9 mouse cellular contexts compared by ENCODE assay signal in genomic region chr12:27357076-27357637, GRCm38 (mm10). TPM values are rescaled to one million over a fixed set of nuclear protein-coding genes. Genes with fewer than 3 reads are reported as not detected.
DNase-seq lines count a peak whose midpoint lies in the region; ATAC-seq and TF ChIP-seq lines count a peak whose summit lies in the region.
"Had no signal": no experiment of that assay in that cellular context is flagged by ENCODE, and none has a peak within 500 bp of the region (broad histone marks: within the 10 kb centered on the region; RNA-seq: fewer than 3 reads in every experiment).

No protein-coding gene starts in this region.

- no peak overlapping the region for H3K27ac ChIP-seq in lung, embryonic 16.5 days (ENCODE audit: low read length)
- peak overlapping the region; percentile 66 for H3K27ac ChIP-seq in forebrain, embryonic 10.5 days
- H3K27ac ChIP-seq in hindbrain, embryonic 14.5 days = peak overlapping the region; percentile 54
- no peak overlapping the region for H3K27ac ChIP-seq in limb, embryonic 14.5 days (replicated peaks; ENCODE audit: low read depth, low read length)

- WGBS in lung, embryonic 16.5 days = 24% methylated on average over 12 of the region's 12 CpGs
- WGBS in forebrain, embryonic 10.5 days = 26% methylated on average over 12 of the region's 12 CpGs
- WGBS in hindbrain, embryonic 14.5 days = 11% methylated on average over 12 of the region's 12 CpGs
- 12% methylated on average over 12 of the region's 12 CpGs for whole genome bisulfite sequencing in limb, embryonic 14.5 days

- H3K36me3 ChIP-seq in lung, embryonic 16.5 days (ENCODE audit: control insufficient read depth, insufficient read depth, low read length) = no peaks in the 10 kb centered on the region
- H3K36me3 ChIP-seq in forebrain, embryonic 10.5 days (replicated peaks) = no peaks in the 10 kb centered on the region
- no peaks in the 10 kb centered on the region for H3K36me3 ChIP-seq in hindbrain, embryonic 14.5 days (replicated peaks; ENCODE audit: control insufficient read depth, insufficient read depth)
- no peaks in the 10 kb centered on the region for H3K36me3 ChIP-seq in limb, embryonic 14.5 days (ENCODE audit: control insufficient read depth, insufficient read depth, low read length)

- ATAC-seq in lung, embryonic 16.5 days (ENCODE audit: low read depth) = peak; percentile 51
- ATAC-seq in hindbrain, embryonic 14.5 days (ENCODE audit: low FRiP score) = peak; percentile 74
- ATAC-seq in limb, embryonic 14.5 days (ENCODE audit: low FRiP score, low read depth) = no peak

- TF ChIP-seq POLR2A in limb, embryonic 14.5 days (IDR thresholded peaks at IDR 0.05; ENCODE audit: borderline replicate concordance, extremely low read depth, insufficient read depth, insufficient read length) = no peak

- H3K9me3 ChIP-seq in lung, embryonic 16.5 days (ENCODE audit: control insufficient read depth, low read length) = no peaks in the 10 kb centered on the region
- H3K9me3 ChIP-seq in forebrain, embryonic 10.5 days = no peaks in the 10 kb centered on the region
- no peaks in the 10 kb centered on the region for H3K9me3 ChIP-seq in hindbrain, embryonic 14.5 days (ENCODE audit: control insufficient read depth, low read length)
- no peaks in the 10 kb centered on the region for H3K9me3 ChIP-seq in limb, embryonic 14.5 days (ENCODE audit: control insufficient read depth, low read length)

- peaks cover 6% of the 10 kb centered on the region for H3K4me1 ChIP-seq in lung, embryonic 16.5 days (replicated peaks; ENCODE audit: control insufficient read depth, insufficient read depth, low read length)
- H3K4me1 ChIP-seq in forebrain, embryonic 10.5 days = peaks cover 24% of the 10 kb centered on the region
- peaks cover 10% of the 10 kb centered on the region for H3K4me1 ChIP-seq in hindbrain, embryonic 14.5 days (replicated peaks; ENCODE audit: control insufficient read depth, insufficient read depth, low read length)
- peaks cover 5% of the 10 kb centered on the region; the same call in 1 of the 2 replicates for H3K4me1 ChIP-seq in limb, embryonic 14.5 days (ENCODE audit: control insufficient read depth, insufficient read depth, low read length)

- H3K4me2 ChIP-seq in lung, embryonic 16.5 days (ENCODE audit: low read depth, low read length) = no peak overlapping the region
- H3K4me2 ChIP-seq in hindbrain, embryonic 14.5 days (replicated peaks) = peak overlapping the region; percentile 36
- H3K4me2 ChIP-seq in limb, embryonic 14.5 days (replicated peaks; ENCODE audit: low read depth, low read length, severe bottlenecking) = no peak overlapping the region

- H3K27me3 ChIP-seq in lung, embryonic 16.5 days (ENCODE audit: control insufficient read depth, insufficient read depth, low read depth, low read length) = no peaks in the 10 kb centered on the region
- no peaks in the 10 kb centered on the region for H3K27me3 ChIP-seq in forebrain, embryonic 10.5 days (ENCODE audit: poor library complexity, severe bottlenecking)
- no peaks in the 10 kb centered on the region for H3K27me3 ChIP-seq in hindbrain, embryonic 14.5 days (ENCODE audit: control insufficient read depth, insufficient read depth, low read length)
- no peaks in the 10 kb centered on the region for H3K27me3 ChIP-seq in limb, embryonic 14.5 days (ENCODE audit: control insufficient read depth, insufficient read depth, low read length)

- no peak for DNase-seq in lung, postnatal 25 days (ENCODE audit: low spot score)
- no peak for DNase-seq in forebrain, embryonic 10.5 days (ENCODE audit: extremely low spot score, low spot score)
- DNase-seq in hindbrain, embryonic 14.5 days (ENCODE audit: low spot score) = peak; percentile 70
- DNase-seq in limb, embryonic 14.5 days (ENCODE audit: low spot score) = peak; percentile 48
- no peak for DNase-seq in frontal cortex, adult 2 months (ENCODE audit: extremely low spot score in 1 of 2, low spot score in 1 of 2)
- DNase-seq in urinary bladder, postnatal 10 days (ENCODE audit: low spot score) = no peak
- DNase-seq in layer of hippocampus, adult 8-10 months (ENCODE audit: low spot score in 2 of 2) = no peak

- no peak overlapping the region for H3K9ac ChIP-seq in lung, embryonic 16.5 days (ENCODE audit: low read length)
- no peak overlapping the region; the same call in 1 of the 2 replicates for H3K9ac ChIP-seq in hindbrain, embryonic 14.5 days
- peak overlapping the region; percentile 5; the same call in 1 of the 2 replicates for H3K9ac ChIP-seq in limb, embryonic 14.5 days (ENCODE audit: low read depth, low read length, severe bottlenecking)

- H3K4me3 ChIP-seq in lung, embryonic 16.5 days (ENCODE audit: low read length) = no peak overlapping the region
- H3K4me3 ChIP-seq in forebrain, embryonic 10.5 days = no peak overlapping the region
- no peak overlapping the region for H3K4me3 ChIP-seq in hindbrain, embryonic 14.5 days (replicated peaks; ENCODE audit: low read length)
- no peak overlapping the region for H3K4me3 ChIP-seq in limb, embryonic 14.5 days (replicated peaks; ENCODE audit: low read length)

RNA-seq across cellular contexts. Expression of gene Sox11, which starts 14.8 kb away (rescaled TPM):
- polyA plus RNA-seq in lung, embryonic 16.5 days (2015; fragmentation: Nextera tagmentation; extraction: Ambion mirVana) = 25.4 and 29.0 TPM in 2 replicates
- 256 and 262 TPM in 2 replicates for polyA plus RNA-seq in forebrain, embryonic 10.5 days (2016; fragmentation: Nextera tagmentation; extraction: Ambion mirVana)
- 336 and 376 TPM in 2 replicates for polyA plus RNA-seq in hindbrain, embryonic 14.5 days (2014; fragmentation: Nextera tagmentation; extraction: Ambion mirVana)
- polyA plus RNA-seq in limb, embryonic 14.5 days (2012; rRNA removed) = 35.1 and 46.0 TPM in 2 replicates
- 102 and 139 TPM in 2 replicates for polyA plus RNA-seq in limb, embryonic 14.5 days (2014; fragmentation: Nextera tagmentation; extraction: Ambion mirVana)
- polyA plus RNA-seq in frontal cortex, adult 2 months (2012; rRNA removed) = 11.8 and 12.4 TPM in 2 replicates
- total RNA-seq in layer of hippocampus, adult 8-10 months (2022) = 10 to 100 TPM in 3 of 4 experiments, 1 to 10 TPM in 1; 9.1 to 15.7 (median 11.9) TPM
- total RNA-seq: neutrophil, adult 5-6 weeks had no signal

Comparison
In these comparisons a context has a peak if more than half of its experiments do, and no peak if none do; other contexts are left out.
1. H3K27ac ChIP-seq: peak in forebrain, embryonic 10.5 days (single experiment) and hindbrain, embryonic 14.5 days (single experiment); none in lung, embryonic 16.5 days (single experiment) and limb, embryonic 14.5 days (single experiment).
2. DNase-seq: peak in hindbrain, embryonic 14.5 days (single experiment) and limb, embryonic 14.5 days (single experiment); none in lung, postnatal 25 days (single experiment), forebrain, embryonic 10.5 days (single experiment), frontal cortex, adult 2 months (0 of 2), urinary bladder, postnatal 10 days (single experiment) and layer of hippocampus, adult 8-10 months (0 of 2).